Mouse (Mus musculus): ENCODE measurements around the gene Ubr4.

Gene Ubr4

GRCm38 (mm10) chr4:139351931-139352711, at the start of gene Ubr4, which contains the start of the genes Mrto4 and Emc1:
Ubr4 (plus strand) TSS chr4:139352609.
Mrto4 (minus strand) TSS chr4:139352576.
Emc1 (plus strand) TSS chr4:139352587.
- under 1% methylated on average over 64 of the region's 64 CpGs for WGBS

- 92% methylated on average over 3 of the region's 3 CpGs for WGBS
Observed at GRCm38 (mm10) chr4:139305521-139305920, 46.9 kb upstream of the Ubr4 start.

- 85% methylated on average over 5 of the region's 5 CpGs for WGBS
Observed at GRCm38 (mm10) chr4:139307916-139308315, 44.5 kb upstream of the Ubr4 start.

GRCm38 (mm10) chr4:139309651-139310050, 42.8 kb upstream of the Ubr4 start:
- WGBS = 28% methylated on average over 6 of the region's 6 CpGs

- under 1% methylated on average over 63 of the region's 63 CpGs for WGBS
Observed at GRCm38 (mm10) chr4:139310171-139310898, 42.1 kb upstream of the Ubr4 start, which contains the start of the genes Pqlc2 and Akr7a5. Pqlc2 (minus strand) TSS chr4:139310708. Akr7a5 (plus strand) TSS chr4:139310744.

- WGBS = 1% methylated on average over 53 of the region's 53 CpGs
Observed at GRCm38 (mm10) chr4:139310899-139311701, 41.3 kb upstream of the Ubr4 start.

- 22% methylated on average over 14 of the region's 14 CpGs for whole genome bisulfite sequencing
Observed at GRCm38 (mm10) chr4:139311707-139312106, 40.7 kb upstream of the Ubr4 start.

- 72% methylated on average over 4 of the region's 4 CpGs for WGBS
Observed at GRCm38 (mm10) chr4:139312632-139313031, 39.8 kb upstream of the Ubr4 start.

GRCm38 (mm10) chr4:139318449-139318848, 34.0 kb upstream of the Ubr4 start:
- WGBS = 94% methylated on average over 11 of the region's 11 CpGs

- WGBS = 95% methylated on average over 4 of the region's 4 CpGs
Observed at GRCm38 (mm10) chr4:139319740-139320139, 32.7 kb upstream of the Ubr4 start.

GRCm38 (mm10) chr4:139330605-139331004, 21.8 kb upstream of the Ubr4 start:
- 15% methylated on average over 10 of the region's 10 CpGs for WGBS

GRCm38 (mm10) chr4:139334631-139335295, 17.6 kb upstream of the Ubr4 start:
- 78% methylated on average over 6 of the region's 9 CpGs for WGBS

GRCm38 (mm10) chr4:139335507-139335906, 16.9 kb upstream of the Ubr4 start:
- 50% methylated on average over 7 of the region's 7 CpGs for WGBS

GRCm38 (mm10) chr4:139336822-139337483, 15.5 kb upstream of the Ubr4 start:
- 22% methylated on average over 24 of the region's 24 CpGs for WGBS

- 56% methylated on average over 33 of the region's 33 CpGs for WGBS
Observed at GRCm38 (mm10) chr4:139338145-139338544, 14.3 kb upstream of the Ubr4 start.

- 80% methylated on average over 4 of the region's 4 CpGs for WGBS
Observed at GRCm38 (mm10) chr4:139340835-139341234, 11.6 kb upstream of the Ubr4 start.

- WGBS = 77% methylated on average over 7 of the region's 7 CpGs
Observed at GRCm38 (mm10) chr4:139341556-139342233, 10.7 kb upstream of the Ubr4 start.

- WGBS = 60% methylated on average over 5 of the region's 5 CpGs
Observed at GRCm38 (mm10) chr4:139343718-139344117, 8.7 kb upstream of the Ubr4 start.

- 86% methylated on average over 23 of the region's 23 CpGs for WGBS
Observed at GRCm38 (mm10) chr4:139345416-139346019, 6.9 kb upstream of the Ubr4 start.

GRCm38 (mm10) chr4:139352832-139353231, 423 bp downstream of the Ubr4 start:
- under 1% methylated on average over 7 of the region's 7 CpGs for WGBS
